22 mouse cellular contexts compared by ENCODE assay signal in the genomic region with DNA sequence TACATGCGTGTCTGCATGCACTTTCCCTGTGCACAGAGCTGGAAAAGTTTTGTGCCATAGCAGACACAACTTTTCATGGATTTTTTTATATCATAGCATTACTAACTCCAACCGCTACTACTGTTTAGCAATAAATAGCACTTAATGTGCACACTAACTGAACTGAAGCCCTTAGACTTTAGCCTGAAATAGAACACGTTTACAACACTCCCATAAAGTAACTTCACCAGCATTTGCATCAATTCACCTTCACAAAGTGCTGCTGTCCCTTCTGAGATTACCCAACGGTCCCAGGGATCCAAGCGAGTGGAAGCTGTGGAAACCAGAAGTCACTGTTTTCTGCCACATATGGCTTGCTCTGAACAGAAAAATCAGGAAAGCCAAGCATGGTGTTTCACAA.
A peak's percentile ranks its signal among the peaks of the same experiment; 100 is the strongest.
DNase-seq lines count a peak whose midpoint lies in the region; ATAC-seq and TF ChIP-seq lines count a peak whose summit lies in the region.
"Had no signal": no experiment of that assay in that cellular context is flagged by ENCODE, and none has a peak within 500 bp of the region (broad histone marks: within the 10 kb centered on the region; RNA-seq: fewer than 3 reads in every experiment).

No protein-coding gene starts in this region.

- ATAC-seq in heart, embryonic 11.5 days (replicated peaks; ENCODE audit: insufficient number of reproducible peaks, low FRiP score, low TSS enrichment): no peak
- ATAC-seq in intestine, embryonic 16.5 days: peak; percentile 64
- no peak for ATAC-seq in liver, postnatal 0 days
- ATAC-seq: forebrain, embryonic 14.5 days; forebrain, embryonic 16.5 days had no signal

- TF ChIP-seq CTCF in liver, postnatal 0 days (IDR thresholded peaks at IDR 0.05; ENCODE audit: low read depth): no peak

- H3K4me1 ChIP-seq in heart, embryonic 10.5 days: peaks cover 14% of the 10 kb centered on the region
- H3K4me1 ChIP-seq in heart, embryonic 11.5 days (ENCODE audit: control insufficient read depth, insufficient read depth, low read length): peaks cover 10% of the 10 kb centered on the region
- H3K4me1 ChIP-seq in intestine, embryonic 16.5 days (ENCODE audit: control insufficient read depth, insufficient read depth, low read length): peaks cover 6% of the 10 kb centered on the region
- H3K4me1 ChIP-seq in liver, postnatal 0 days (ENCODE audit: insufficient read depth): no peaks in the 10 kb centered on the region

- H3K9ac ChIP-seq in heart, embryonic 11.5 days (ENCODE audit: low read depth, low read length): no peak overlapping the region
- no peak overlapping the region for H3K9ac ChIP-seq in intestine, embryonic 16.5 days (ENCODE audit: low read depth, low read length)
- no peak overlapping the region for H3K9ac ChIP-seq in liver, postnatal 0 days (replicated peaks)
- H3K9ac ChIP-seq: embryonic facial prominence, embryonic 13.5 days; embryonic facial prominence, embryonic 15.5 days; forebrain, embryonic 12.5 days had no signal

- no peak overlapping the region for H3K27ac ChIP-seq in heart, embryonic 10.5 days
- H3K27ac ChIP-seq in heart, embryonic 11.5 days (ENCODE audit: low read depth, low read length): no peak overlapping the region
- no peak overlapping the region for H3K27ac ChIP-seq in intestine, embryonic 16.5 days (ENCODE audit: low read length)
- H3K27ac ChIP-seq in liver, postnatal 0 days (ENCODE audit: low read depth): no peak overlapping the region
- H3K27ac ChIP-seq: embryonic facial prominence, embryonic 13.5 days; embryonic facial prominence, embryonic 15.5 days; forebrain, embryonic 10.5 days; forebrain, embryonic 12.5 days had no signal

- peaks cover 2% of the 10 kb centered on the region; the same call in 1 of the 2 replicates for H3K36me3 ChIP-seq in heart, embryonic 10.5 days
- no peaks in the 10 kb centered on the region for H3K36me3 ChIP-seq in heart, embryonic 11.5 days (ENCODE audit: control insufficient read depth, insufficient read depth, low read length)
- H3K36me3 ChIP-seq in intestine, embryonic 16.5 days (ENCODE audit: control insufficient read depth, insufficient read depth, low read length): no peaks in the 10 kb centered on the region
- no peaks in the 10 kb centered on the region for H3K36me3 ChIP-seq in liver, postnatal 0 days (replicated peaks; ENCODE audit: insufficient read depth, low read length)
- H3K36me3 ChIP-seq: embryonic facial prominence, embryonic 13.5 days; embryonic facial prominence, embryonic 15.5 days; forebrain, embryonic 12.5 days had no signal

- peak; percentile 2 for DNase-seq in heart, embryonic 10.5 days (ENCODE audit: low spot score)
- DNase-seq in liver, postnatal 0 days: no peak
- DNase-seq in kidney, postnatal 25 days: no peak
- DNase-seq: adrenal gland, adult 2 months; adrenal gland, postnatal 10 days; adrenal gland, postnatal 25 days; cerebellum, adult 11 months; cerebellum, adult 18-20 months; cerebellum, adult 8-10 months; cerebellum, adult 9-11 months; cerebellum, postnatal 14 days; cerebellum, postnatal 36 days; embryo, embryonic 11 days had no signal

- H3K9me3 ChIP-seq in heart, embryonic 10.5 days: no peaks in the 10 kb centered on the region
- H3K9me3 ChIP-seq in heart, embryonic 11.5 days (replicated peaks; ENCODE audit: control insufficient read depth, low read length): no peaks in the 10 kb centered on the region
- H3K9me3 ChIP-seq in intestine, embryonic 16.5 days (ENCODE audit: control insufficient read depth, low read length): no peaks in the 10 kb centered on the region
- no peaks in the 10 kb centered on the region for H3K9me3 ChIP-seq in liver, postnatal 0 days (ENCODE audit: low read length)
- H3K9me3 ChIP-seq: embryonic facial prominence, embryonic 15.5 days had no signal

- H3K27me3 ChIP-seq in heart, embryonic 10.5 days (ENCODE audit: insufficient read depth, poor library complexity, severe bottlenecking): no peaks in the 10 kb centered on the region
- H3K27me3 ChIP-seq in heart, embryonic 11.5 days (ENCODE audit: control insufficient read depth, insufficient read depth, low read length): no peaks in the 10 kb centered on the region
- H3K27me3 ChIP-seq in intestine, embryonic 16.5 days (replicated peaks; ENCODE audit: control insufficient read depth, insufficient read depth, low read length): no peaks in the 10 kb centered on the region
- peaks cover 10% of the 10 kb centered on the region for H3K27me3 ChIP-seq in liver, postnatal 0 days (ENCODE audit: insufficient read depth, low read length)
- H3K27me3 ChIP-seq: embryonic facial prominence, embryonic 13.5 days; embryonic facial prominence, embryonic 15.5 days; forebrain, embryonic 12.5 days had no signal

- WGBS in heart, embryonic 10.5 days: 86% methylated on average over 5 of the region's 5 CpGs
- 81% methylated on average over 5 of the region's 5 CpGs for WGBS in heart, embryonic 11.5 days (ENCODE audit: insufficient replicate concordance)
- WGBS in intestine, embryonic 16.5 days: 57% methylated on average over 5 of the region's 5 CpGs
- 79% methylated on average over 5 of the region's 5 CpGs for WGBS in liver, postnatal 0 days (ENCODE audit: insufficient replicate concordance)

- no peak for TF ChIP-seq EP300 in liver, postnatal 0 days (IDR thresholded peaks at IDR 0.05; ENCODE audit: low read depth)

- no peak overlapping the region for H3K4me3 ChIP-seq in heart, embryonic 10.5 days
- H3K4me3 ChIP-seq in heart, embryonic 11.5 days (ENCODE audit: low read depth, low read length): no peak overlapping the region
- no peak overlapping the region for H3K4me3 ChIP-seq in intestine, embryonic 16.5 days (ENCODE audit: low read length)
- H3K4me3 ChIP-seq in liver, postnatal 0 days (ENCODE audit: low read depth, low read length): no peak overlapping the region
- H3K4me3 ChIP-seq: embryonic facial prominence, embryonic 13.5 days; embryonic facial prominence, embryonic 15.5 days; erythroblast, embryonic 14.5 days; forebrain, embryonic 10.5 days; forebrain, embryonic 12.5 days had no signal

- H3K4me2 ChIP-seq in heart, embryonic 11.5 days: no peak overlapping the region
- H3K4me2 ChIP-seq in intestine, embryonic 16.5 days (ENCODE audit: low read depth, low read length): no peak overlapping the region
- H3K4me2 ChIP-seq in liver, postnatal 0 days (ENCODE audit: low read depth, low read length): no peak overlapping the region
- H3K4me2 ChIP-seq: embryonic facial prominence, embryonic 13.5 days; embryonic facial prominence, embryonic 15.5 days; forebrain, embryonic 12.5 days had no signal
